Mouse (Mus musculus) thymus, postnatal 36 days (tissue): ENCODE data around the gene Fstl4.

Source experiments
- DNase-seq, 2 experiments: peaks; one replicate each; pipeline ENCODE4 v3.0.0; 2022; ENCODE audit warnings: mixed read lengths in 2 of 2

Gene Fstl4

GRCm38 (mm10) chr11:53096871-53097270, 332.4 kb downstream of the Fstl4 start:
- DNase-seq = peak; percentile 18 to 37

- peak in 1 of 2 experiments; percentile 47 for DNase-seq
Measured at GRCm38 (mm10) chr11:53097331-53097730, 332.9 kb downstream of the Fstl4 start.

- DNase-seq = no peak
Measured at GRCm38 (mm10) chr11:53097870-53098269, 333.4 kb downstream of the Fstl4 start.

- no peak for DNase-seq
Measured at GRCm38 (mm10) chr11:53098780-53099198, 334.4 kb downstream of the Fstl4 start.

- DNase-seq = no peak
Measured at GRCm38 (mm10) chr11:53099322-53099721, 334.9 kb downstream of the Fstl4 start.

GRCm38 (mm10) chr11:53101732-53102131, 337.3 kb downstream of the Fstl4 start:
- DNase-seq = no peak

- no peak for DNase-seq
Measured at GRCm38 (mm10) chr11:53103601-53104325, 339.3 kb downstream of the Fstl4 start.

- DNase-seq = no peak
Measured at GRCm38 (mm10) chr11:53107706-53108105, 343.3 kb downstream of the Fstl4 start.

GRCm38 (mm10) chr11:53108798-53109197, 344.4 kb downstream of the Fstl4 start:
- no peak for DNase-seq

- no peak for DNase-seq
Measured at GRCm38 (mm10) chr11:53109701-53110467, 345.4 kb downstream of the Fstl4 start.

- DNase-seq = no peak
Measured at GRCm38 (mm10) chr11:53115711-53116110, 351.3 kb downstream of the Fstl4 start.

- DNase-seq = peak; percentile 38 to 56
Measured at GRCm38 (mm10) chr11:53116356-53116755, 351.9 kb downstream of the Fstl4 start.

GRCm38 (mm10) chr11:53118226-53118965, 354.0 kb downstream of the Fstl4 start:
- DNase-seq = no peak

- no peak for DNase-seq
Measured at GRCm38 (mm10) chr11:53119966-53120365, 355.5 kb downstream of the Fstl4 start.

GRCm38 (mm10) chr11:53121208-53121607, 356.8 kb downstream of the Fstl4 start:
- DNase-seq = no peak

- DNase-seq = no peak
Measured at GRCm38 (mm10) chr11:53124799-53125198, 360.4 kb downstream of the Fstl4 start.

GRCm38 (mm10) chr11:53126660-53127059, 362.2 kb downstream of the Fstl4 start:
- no peak for DNase-seq

- DNase-seq = peak; percentile 54 to 78
Measured at GRCm38 (mm10) chr11:53128661-53129060, 364.2 kb downstream of the Fstl4 start.

- peak; percentile 66 to 83 for DNase-seq
Measured at GRCm38 (mm10) chr11:53132406-53133035, 368.1 kb downstream of the Fstl4 start.

- DNase-seq = no peak
Measured at GRCm38 (mm10) chr11:53136371-53136770, 371.9 kb downstream of the Fstl4 start.

GRCm38 (mm10) chr11:53137381-53137780, 372.9 kb downstream of the Fstl4 start:
- DNase-seq = no peak

- DNase-seq = no peak
Measured at GRCm38 (mm10) chr11:53138212-53138611, 373.8 kb downstream of the Fstl4 start.

GRCm38 (mm10) chr11:53139666-53140065, 375.2 kb downstream of the Fstl4 start:
- DNase-seq = peak; percentile 55 to 62
